Mouse (Mus musculus) olfactory bulb, adult 2 months (tissue): ENCODE measurements around the gene Tmem269.

Source experiments
- CTCF ChIP-seq: fragments of 200-500 bp; IDR thresholded peaks from 2 replicates; pipeline ENCODE4 v1.5.1; 2012; ENCODE audit warnings: low read depth, mild to moderate bottlenecking, low read length, moderate library complexity; ENCODE audit not compliant: insufficient read depth
- POLR2A ChIP-seq: fragments of 200-500 bp; IDR thresholded peaks from 2 replicates; pipeline ENCODE4 v1.6.1; 2012; ENCODE audit warnings: mild to moderate bottlenecking, low read depth, low read length, moderate library complexity; ENCODE audit not compliant: insufficient read depth

DNA sequence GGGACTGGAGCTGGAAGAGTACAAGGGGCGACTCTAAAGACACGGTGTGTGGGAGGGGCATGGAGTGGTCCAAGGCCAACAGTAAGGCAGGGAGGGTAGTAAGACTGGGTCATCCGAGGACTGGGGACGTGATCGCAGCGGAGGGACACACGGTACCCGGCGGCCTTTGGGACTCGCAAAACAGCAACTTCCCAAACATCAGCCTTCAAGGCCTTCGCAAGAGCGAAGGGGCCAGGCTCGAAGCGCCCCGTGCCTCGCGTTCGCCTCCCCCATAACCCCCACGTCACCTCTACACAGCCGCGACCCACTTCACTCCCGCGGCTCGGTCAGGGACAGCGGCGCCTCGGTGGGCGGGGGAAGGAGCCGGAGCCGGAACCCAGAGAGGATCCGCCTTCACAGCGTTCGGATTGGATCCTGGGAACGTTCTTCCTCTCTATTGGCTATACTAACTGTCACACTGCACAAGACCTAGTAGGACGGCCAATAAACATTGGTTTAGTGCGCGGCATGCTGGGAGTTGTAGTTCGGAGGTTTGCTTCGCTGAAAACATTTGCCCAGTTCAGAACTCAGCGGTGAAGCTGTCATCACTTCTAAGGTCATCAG is 44.1 kb downstream of the Tmem269 start, which contains the start of gene Zfp691:
- TF ChIP-seq POLR2A (peak; percentile 91), CTCF (no peak)
